Mouse (Mus musculus) C2C12 (cell line): ENCODE data around the gene Dhrs13.

ENCODE experiments used
- CTCF ChIP-seq: IDR thresholded peaks from one replicate; pipeline ENCODE4 v1.5.1; 2011; ENCODE audit not compliant: control insufficient read depth, insufficient read depth, insufficient read length
- MAX ChIP-seq: IDR thresholded peaks from one replicate; pipeline ENCODE4 v1.6.1; 2011; ENCODE audit warnings: mild to moderate bottlenecking, control low read depth
- MYOD1 ChIP-seq: IDR thresholded peaks from one replicate; pipeline ENCODE4 v1.6.1; 2011; ENCODE audit warnings: low read depth; ENCODE audit not compliant: control insufficient read depth, insufficient read length
- USF1 ChIP-seq: IDR thresholded peaks from one replicate; pipeline ENCODE4 v1.6.1; 2011; ENCODE audit warnings: low read depth, mild to moderate bottlenecking, control low read depth, moderate library complexity

DNA sequence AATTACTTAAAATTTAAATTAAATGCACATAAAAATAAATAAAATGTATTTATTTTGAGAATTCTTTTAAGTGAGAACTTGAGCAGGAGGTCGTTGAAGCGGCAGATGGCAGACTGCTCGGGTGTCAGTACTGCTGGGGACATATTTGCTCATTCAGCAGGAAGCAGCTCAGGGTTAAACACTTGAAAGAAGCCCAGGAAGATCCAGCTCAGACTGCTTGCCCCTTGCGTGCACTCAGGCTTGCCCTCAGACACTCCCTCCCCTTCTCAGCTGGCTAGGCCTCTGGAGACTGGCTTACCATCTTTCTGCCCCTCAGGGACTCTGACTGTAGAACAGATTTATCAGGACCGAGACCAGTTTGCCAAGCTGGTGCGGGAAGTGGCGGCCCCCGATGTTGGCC is 24.9 kb downstream of the Dhrs13 start:
- TF ChIP-seq CTCF (no peak), MYOD1 (no peak), MAX (no peak), USF1 (no peak)
